Mouse (Mus musculus) MEL-GATA-1-ER (cell line): ENCODE results near the gene Isg20l2.

Experiments
- DNase-seq: peaks from one replicate; pipeline ENCODE4 v3.0.0-alpha.2; 2012; ENCODE audit warnings: low read depth; ENCODE audit errors: extremely low read depth

Gene Isg20l2

DNA sequence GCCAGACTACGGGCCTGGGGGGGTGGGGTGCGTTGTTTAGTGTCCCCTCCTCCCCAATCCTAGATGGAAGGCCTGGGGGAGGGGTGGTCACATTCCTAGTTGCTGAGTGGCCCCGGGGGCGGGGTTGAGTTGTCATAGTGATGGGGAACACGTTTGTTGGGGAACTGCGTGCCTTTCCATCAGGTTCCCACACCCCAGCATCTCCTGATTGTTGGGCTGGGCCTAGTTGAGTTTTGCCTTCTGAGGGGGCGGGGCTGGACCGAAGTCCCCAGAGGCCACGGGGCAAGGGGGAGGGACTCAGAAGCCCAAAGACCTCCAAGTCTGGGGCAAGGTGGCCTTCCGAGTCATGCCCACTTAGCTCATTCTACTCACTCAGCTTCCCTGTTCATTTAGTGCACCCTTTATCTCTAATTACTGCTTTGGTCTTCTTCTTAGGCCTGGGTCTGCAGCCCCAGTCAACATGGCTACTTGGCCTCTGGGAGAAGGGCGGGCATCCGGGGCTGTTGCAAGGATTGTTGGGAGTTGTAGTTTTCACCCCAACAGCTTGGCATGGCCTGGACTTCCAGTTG is 19.5 kb upstream of the Isg20l2 start:
- no peak for DNase-seq

DNA sequence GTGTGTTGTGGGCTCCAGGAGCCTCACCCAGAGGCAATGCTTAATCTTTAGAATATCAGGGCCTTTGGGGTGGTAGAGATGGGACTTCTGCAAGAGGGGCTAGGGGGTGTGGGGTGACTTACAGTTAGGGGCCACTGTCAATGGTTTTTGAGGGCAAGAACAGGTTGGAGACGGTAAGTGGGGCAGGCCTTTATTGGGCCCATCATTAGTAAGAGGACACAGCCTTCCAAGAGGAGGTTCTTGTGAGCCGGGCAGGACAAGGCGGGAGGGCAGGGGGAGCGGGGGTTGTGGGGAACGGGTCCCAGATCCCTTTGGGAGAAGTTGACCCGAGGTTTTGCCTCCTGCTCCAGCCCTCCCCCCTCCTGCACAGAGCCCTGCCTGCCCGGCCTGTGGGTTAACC is 16.6 kb upstream of the Isg20l2 start:
- DNase-seq = no peak

DNA sequence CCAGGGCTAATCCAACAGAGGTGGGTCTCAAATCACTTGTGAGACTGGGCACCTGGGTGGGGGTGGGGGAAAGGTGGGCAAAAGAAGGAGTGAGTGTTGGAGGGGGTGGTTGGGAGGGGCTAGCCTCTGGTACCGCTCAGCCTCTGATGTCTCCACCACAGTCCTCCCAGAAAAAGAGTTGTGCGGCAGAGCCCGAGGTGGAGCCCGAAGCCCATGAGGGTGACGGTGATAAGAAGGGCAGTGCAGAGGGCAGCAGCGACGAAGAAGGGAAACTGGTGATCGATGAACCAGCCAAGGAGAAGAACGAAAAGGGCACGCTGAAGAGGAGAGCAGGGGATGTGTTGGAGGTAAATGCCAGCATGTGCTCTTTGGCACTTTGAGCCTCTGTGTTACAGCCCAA is 16.2 kb upstream of the Isg20l2 start:
- DNase-seq = no peak

DNA sequence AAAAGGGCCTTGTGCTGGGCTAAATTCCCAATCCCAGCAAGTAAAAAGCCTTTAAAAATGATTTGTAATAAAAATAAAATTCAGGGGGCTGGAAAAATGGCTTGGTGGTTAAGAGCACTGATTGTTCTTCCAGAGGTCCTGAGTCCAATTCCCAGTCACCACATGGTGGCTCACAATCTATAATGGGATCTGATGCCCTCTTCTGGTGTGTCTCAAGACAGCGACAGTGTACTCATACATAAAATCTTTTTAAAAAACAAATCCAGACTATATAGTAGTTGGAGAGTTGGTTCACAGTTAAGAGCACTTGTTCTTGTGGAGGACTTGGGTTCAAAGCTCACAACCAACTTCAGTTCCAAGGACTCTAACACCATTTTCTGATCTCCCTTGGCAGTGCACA is 13.1 kb upstream of the Isg20l2 start:
- no peak for DNase-seq

DNA sequence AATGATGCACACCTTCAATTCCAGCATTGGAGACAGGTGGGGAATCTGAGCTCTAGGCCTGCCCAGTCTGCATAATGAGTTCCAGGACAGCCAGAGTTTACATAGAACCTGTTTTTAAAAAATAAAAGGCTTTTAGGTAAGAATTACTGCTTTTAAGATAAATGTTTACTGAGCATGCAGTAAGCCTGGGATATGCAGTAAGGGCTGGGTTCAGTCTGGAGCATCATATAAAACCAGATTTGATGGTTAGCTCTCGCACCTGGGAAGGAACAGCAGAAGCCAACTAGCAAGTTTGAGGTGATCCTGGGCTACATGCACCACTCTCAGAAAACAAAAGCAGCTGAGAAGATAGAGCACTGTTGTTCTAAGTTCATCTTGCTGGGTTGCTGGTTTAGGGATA is 11.6 kb upstream of the Isg20l2 start:
- DNase-seq = no peak

DNA sequence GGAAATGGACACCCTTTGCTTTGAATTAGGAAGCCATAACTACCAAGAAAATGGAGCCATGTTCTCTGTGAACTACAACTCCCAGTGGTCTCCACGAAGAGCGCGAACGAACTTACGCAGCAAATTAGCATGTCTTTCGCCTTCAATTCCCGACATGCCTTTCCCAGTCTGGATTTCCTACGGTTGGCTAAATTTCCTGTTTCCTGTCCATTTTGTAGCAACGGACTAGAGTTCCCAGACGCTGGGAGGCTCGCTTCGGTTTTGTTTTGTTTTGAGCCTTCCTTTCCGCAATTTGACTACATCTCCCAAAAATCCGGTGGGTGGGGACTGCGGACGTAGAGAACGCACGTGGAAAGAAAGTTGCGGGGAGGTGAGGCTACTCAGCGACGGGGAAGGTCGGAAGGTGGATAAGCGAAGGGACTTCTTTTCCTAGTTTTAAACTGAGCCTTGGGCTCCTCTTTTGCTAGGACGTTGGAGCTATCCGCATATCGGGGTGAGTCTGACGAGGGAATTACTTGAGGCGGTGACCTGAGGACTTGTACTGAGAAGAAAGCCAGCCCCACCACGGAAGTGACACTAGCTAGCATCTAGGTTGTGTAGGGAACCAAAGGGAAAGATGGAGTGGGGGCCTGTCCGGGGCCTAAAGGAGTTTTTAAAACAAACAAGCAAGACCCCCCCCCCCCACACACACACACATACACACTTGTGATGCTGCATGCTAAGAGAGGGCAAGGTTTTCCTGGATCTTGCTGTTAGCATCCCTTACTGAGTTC is 10.6 kb upstream of the Isg20l2 start, which contains the start of gene Mrpl24:
Gene Mrpl24 (plus strand): TSS at position 171 of the 773 bp plus-strand sequence.
- peak; percentile 85 for DNase-seq

DNA sequence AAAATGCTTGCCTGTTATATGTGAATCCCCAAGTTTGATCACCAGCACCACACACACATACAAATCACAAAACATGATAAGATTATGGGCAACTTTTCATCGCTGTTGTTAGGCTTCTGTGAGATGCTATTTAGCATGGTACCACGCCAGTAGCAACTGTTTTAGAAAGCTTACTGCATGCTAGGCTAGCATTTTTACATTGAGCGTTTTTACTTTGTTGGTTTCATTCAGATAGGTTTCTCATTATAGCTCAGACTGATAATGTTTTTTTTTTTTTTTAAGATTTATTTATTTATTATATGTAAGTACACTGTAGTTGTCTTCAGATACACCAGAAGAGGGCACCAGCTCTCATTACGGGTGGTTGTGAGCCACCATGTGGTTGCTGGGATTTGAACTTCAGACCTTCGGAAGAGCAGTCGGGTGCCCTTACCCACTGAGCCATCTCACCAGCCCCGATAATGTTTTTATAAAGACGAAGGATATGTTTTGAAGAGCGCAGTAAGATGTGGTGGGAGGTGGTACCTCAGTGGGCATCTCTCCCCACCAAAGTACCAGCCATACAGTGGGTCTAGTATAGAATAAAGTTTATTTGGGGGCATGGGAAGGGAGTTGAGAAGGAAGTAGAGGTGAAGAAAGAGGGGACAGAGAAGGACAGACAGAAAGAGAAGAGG is 9.7 kb upstream of the Isg20l2 start:
- DNase-seq = no peak

DNA sequence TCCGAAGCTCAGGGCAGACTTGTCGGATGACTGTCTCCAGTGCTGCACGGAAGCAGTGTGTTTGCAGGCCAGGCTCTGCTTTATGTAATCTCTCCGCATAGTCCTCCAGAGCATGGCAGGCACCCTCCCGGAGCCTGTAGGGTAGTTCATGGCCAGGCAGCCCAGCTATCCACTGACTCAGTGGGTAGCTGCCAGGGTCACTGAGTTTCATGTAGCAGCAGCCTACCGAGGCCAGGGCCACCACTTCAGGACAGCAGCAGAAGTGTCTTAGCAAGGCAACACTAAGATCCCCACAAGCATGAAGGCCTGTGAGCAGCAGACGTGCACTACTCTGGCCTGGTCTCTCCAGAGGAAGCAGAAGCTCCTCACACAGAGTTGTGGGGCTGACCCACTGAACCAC is 5.1 kb upstream of the Isg20l2 start:
- no peak for DNase-seq

DNA sequence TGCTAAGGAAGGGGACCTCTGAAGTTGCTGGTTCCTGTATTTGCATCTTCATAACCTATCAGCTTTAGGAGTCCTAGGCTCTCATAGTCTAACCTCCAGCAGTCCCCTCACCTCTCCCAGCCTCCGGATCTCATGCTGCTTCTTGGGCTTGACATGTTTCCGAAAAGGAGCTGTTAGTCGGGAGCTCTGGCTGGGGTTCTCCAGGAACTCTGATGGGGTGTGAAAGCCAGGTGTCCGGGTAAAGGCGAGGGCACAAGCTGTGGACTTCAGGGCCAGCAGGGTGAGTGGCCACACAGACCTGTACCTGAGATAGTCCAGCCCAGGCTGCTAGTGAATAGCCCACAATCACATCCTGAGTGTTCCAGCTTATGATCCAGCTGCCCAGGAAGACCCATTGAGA is 2.7 kb upstream of the Isg20l2 start:
- DNase-seq = no peak

DNA sequence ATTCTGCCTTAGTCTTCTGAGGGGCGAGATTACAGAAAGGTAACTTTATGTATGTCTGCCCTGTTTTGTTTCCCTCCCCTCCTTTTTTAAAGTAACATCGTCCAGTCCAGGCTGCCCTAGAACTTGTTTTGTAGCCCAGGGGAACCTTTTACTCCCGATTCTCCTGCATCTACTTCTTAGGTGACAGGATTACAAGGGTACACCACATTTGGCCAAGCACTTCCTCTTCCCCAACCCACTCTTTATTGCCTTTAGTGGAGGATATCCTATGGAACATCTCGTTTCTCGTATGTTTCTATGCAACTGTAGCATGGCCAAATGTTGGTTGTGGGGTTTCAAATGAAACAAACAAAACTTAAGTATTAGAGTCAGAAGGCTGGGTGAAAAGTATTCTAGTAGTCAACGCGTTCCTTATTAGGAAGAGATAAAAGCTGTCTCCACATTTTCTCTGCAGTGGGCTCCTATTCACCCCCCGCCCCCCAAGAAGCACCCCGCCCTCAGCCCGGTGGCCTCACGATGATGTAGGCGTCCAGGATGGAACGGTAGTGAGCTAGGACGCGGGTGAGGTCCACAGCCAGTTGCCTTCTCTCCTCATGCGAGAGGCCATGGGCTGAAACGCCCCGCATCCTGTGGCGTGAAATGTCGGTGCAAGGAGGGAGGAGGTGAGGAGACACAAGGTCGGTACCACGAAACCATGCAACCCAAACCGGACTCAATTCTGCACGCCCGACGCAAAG is 605 bp upstream of the Isg20l2 start:
- DNase-seq = peak; percentile 87

DNA sequence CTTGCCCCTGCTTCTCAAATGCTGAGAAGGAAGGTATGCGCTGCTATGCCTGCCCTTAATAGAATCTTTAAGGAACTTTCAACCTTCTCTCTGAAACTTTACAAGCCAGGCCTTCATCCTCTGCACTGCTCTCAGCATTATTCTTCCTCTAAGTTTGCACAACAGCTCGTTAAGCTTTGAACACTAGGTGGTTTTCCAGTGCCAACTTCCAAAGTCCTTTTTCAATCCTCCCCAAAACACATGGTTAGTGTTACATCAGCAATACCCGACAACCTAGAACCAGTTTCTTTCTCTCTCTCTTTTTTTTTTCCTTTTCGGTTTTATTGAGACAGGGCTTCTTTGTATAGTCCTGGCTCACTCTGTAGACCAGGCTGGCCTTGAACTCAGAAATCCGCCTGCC is 3.9 kb downstream of the Isg20l2 start:
- DNase-seq = no peak

DNA sequence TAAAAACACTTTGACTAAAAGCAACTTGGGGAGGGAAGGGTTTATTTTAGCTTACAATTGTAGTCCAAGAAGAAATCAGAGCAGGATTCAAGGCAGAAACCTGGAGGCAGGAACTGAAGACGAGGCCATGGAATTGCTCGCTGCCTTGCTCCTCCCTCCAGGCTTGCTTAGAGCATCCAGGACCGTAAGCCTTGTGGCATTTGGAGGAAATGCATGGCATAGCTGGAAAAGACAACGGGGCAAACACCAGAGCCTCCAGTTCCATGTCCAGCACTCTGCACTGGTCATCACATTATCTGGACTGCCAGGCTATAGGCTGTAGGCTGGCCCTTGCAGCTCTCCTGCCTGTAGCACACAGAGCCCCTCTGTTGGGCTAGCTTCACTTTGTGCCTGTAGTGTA is 4.4 kb downstream of the Isg20l2 start:
- DNase-seq = no peak

DNA sequence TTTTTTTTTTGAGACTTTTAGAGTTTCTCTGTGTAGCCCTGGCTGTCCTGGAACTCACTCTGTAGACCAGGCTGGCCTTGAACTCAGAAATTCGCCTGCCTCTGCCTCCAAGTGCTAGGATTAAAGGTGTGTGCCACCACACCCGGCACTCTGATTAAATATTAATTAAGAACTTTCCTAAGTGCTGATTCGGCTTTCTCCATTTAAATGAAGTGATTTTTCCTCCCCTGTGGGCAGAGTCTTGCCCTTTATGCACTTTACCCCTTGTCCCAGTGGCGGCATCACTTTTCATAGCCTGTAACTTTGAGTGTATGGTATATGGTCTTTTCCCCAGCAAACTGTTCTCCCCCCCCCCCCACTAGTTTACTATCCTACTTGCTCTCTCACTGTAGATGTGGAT is 5.1 kb downstream of the Isg20l2 start:
- no peak for DNase-seq

DNA sequence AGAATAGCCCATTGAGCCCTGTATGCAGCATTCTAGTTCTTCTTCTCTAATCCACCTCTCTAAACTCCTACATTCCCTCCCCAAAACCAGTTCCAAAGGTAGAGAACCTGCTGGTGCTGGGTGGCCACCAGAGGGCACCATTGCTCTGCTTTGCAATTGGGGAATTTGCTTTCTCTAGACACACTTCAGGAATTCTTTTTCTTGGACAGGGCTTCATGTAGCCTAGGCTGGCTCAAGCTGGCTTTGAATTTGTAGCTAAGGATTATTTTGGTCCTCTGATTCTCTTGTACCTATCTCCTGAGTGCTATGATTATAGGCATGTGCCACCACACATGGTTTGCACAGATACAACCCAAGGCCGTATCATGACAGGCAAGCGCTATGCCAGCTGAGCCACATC is 5.7 kb downstream of the Isg20l2 start:
- peak; percentile 57 for DNase-seq

DNA sequence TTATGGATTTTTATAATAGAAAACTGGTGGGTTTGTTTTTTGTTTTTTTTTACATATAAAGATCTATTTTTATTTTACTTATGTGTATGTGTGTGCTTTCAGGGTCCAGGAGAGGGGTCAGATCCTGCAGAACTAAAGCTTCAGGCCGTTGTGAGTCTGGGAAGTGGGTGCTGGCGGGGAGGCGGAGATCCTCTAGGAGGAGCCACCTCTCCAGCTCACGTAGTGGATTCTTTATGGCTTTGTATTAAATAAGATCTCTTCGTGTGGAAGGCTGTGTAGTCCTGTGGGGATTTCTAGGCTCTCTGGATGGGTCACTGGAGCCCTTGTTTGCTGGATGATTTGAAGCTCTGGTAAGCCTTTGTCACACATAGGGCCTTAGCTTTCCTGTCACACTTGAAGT is 10.5 kb downstream of the Isg20l2 start:
- no peak for DNase-seq

DNA sequence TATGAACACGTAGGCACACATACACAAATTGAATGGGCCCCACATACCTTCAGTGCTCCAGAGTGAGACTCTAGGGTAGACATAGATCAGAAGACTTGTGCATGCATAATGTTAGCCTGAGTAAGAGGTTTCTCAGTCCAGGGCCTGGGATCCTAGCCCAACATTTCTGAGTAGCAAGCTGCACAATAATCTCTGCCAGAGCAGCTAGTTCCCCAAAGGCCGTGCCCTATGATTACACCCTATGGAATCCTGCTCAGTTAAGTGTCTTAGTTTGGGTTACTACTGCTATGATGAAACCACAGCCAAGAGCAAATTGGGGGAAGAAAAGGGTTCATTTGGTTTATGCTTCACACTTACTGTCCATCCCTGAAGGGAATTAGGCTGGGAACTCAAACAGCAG is 12.4 kb downstream of the Isg20l2 start:
- no peak for DNase-seq

DNA sequence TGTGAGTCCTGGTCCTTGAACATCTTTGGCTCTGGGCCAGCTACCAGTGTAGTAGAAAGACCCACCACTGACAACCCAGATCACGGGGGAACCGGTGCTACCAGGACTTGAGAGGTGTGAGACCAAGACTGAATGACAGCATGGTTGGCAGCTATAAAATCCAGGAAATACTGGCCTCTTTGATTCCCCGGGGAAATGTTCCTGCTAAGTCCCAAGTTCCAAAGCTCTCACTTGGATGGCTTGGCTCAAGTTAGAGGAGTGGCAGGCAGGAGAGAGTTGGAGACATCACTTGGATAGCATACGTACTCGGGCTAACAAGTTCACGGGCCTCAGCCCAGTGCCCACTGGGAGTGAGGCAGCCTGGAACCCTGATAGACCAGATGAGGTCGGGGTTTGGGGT is 13.5 kb downstream of the Isg20l2 start:
- DNase-seq = no peak

DNA sequence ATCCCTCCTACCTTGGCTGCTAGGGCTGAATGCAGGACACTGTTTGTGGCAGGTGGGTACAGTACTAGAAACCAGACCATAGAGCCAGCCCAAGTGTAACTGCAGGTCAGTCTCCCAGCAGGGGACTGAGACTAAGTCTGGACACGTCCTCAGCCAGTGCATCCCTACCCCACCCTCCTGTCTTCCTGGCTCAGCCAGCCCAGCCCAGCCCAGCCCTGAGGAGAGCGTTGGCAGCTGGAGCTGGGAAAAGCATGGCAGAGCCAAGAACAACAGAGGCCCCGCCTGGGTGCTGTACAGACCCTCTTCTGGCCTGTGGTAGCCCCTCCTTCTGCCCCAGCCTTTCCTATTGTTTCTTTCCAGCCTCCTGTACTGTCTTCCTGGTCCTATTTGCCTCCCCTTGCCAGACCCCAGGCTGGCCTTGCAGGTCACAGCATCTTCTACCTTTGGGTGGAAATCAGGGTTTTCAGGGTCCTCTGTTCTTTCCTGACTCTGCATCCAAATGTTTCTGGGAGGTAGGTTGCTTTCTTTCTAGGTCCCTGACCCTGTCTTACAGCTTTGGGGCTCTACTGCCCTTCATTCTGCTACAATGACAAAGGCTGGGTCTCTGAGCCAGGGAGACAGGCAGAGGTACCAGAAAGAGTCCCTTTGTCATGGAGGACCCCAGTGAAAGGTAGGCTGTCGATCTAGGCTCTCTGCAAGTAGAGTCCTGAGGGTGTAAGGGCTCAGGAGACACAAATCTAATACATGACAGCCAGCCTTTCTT is 14.9 kb downstream of the Isg20l2 start:
- no peak for DNase-seq

DNA sequence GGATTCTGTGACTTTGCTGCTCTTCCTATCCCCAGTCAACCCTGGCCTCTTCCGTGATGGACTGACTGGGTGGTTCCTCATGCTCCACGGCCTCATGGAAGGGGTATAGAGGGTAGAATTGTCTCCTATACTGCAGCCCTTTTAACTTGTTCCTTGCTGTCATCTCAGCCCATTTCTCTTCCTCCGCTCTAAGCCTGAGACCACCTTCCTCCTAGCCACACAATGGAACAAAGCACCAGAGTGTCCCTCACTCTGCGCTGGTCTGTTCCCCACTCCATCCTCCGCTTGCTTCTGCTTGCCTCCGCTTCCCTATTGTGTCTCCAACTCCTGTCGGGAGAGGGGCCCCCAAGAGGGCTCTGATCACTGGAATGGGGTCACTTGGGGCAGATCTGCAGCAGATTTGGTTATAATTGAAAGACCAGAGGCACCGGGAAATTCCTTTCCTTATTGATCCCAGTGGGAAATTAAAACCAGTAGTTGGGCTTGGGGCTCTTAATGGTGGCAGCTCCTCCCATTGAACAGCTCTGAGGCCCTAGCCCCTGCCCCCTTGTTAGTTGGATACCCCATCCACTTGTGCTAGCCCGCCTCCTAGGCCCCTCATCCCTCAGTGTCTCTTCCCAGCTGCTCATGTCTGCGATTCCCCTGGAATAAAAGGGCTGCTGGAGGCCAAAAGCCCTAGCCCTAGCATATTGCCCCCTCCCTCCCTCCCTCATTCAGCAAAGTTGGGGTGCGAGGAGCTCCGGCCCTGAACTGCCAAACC is 15.8 kb downstream of the Isg20l2 start:
- DNase-seq = no peak

DNA sequence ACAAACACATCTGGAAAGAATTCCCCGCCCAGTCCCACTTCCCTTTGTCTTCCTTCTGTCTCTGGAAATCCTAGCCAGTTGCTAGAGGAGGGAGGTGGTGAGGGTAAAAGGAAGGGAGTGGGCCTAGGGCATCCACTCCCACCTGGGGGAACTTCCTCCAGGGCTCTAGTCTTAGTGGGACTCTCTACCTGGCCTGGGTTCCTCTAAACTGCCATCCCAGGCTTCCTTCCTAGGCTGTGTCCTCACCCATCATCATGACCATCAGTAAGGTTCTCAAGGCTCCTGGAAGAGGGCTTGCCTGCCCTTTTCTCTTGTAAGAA is 16.4 kb downstream of the Isg20l2 start:
- DNase-seq = no peak
